ENCODE assay signal across 8 mouse cellular contexts in genomic region chr1:167914982-167915561, GRCm38 (mm10).
A peak's percentile ranks its signal among the peaks of the same experiment; 100 is the strongest.
DNase-seq lines count a peak whose midpoint lies in the region; ATAC-seq and TF ChIP-seq lines count a peak whose summit lies in the region.

No protein-coding gene starts in this region.

- no peaks in the 10 kb centered on the region for H3K79me2 ChIP-seq in liver, adult 2 months (ENCODE audit: control insufficient read depth, insufficient read depth, low read length)

- no peak overlapping the region for H3K9ac ChIP-seq in embryonic facial prominence, embryonic 14.5 days (ENCODE audit: low read depth, low read length)
- no peak overlapping the region for H3K9ac ChIP-seq in heart, embryonic 11.5 days (ENCODE audit: low read depth, low read length)
- no peak overlapping the region for H3K9ac ChIP-seq in liver, adult 2 months (ENCODE audit: low read depth, low read length)
- H3K9ac ChIP-seq in neural tube, embryonic 11.5 days (ENCODE audit: low read length), result no peak overlapping the region

- H3K27ac ChIP-seq in bone marrow, adult 2 months (ENCODE audit: control insufficient read depth, insufficient read depth, low read depth, low read length, poor library complexity), result no peak overlapping the region
- no peak overlapping the region for H3K27ac ChIP-seq in embryonic facial prominence, embryonic 14.5 days (replicated peaks; ENCODE audit: low read depth, low read length)
- no peak overlapping the region for H3K27ac ChIP-seq in heart, embryonic 11.5 days (ENCODE audit: low read depth, low read length)
- H3K27ac ChIP-seq in liver, adult 2 months (replicated peaks; ENCODE audit: insufficient read depth, low read depth, low read length), result no peak overlapping the region
- H3K27ac ChIP-seq in neural tube, embryonic 11.5 days (ENCODE audit: low read depth, low read length), result no peak overlapping the region

- WGBS in bone marrow, adult 2 months, result 37% methylated on average over 7 of the region's 7 CpGs
- WGBS in embryonic facial prominence, embryonic 14.5 days, result 39% methylated on average over 7 of the region's 7 CpGs
- 42% methylated on average over 7 of the region's 7 CpGs for WGBS in heart, embryonic 11.5 days (ENCODE audit: insufficient replicate concordance)
- WGBS in liver, adult 2 months, result 45% methylated on average over 7 of the region's 7 CpGs
- 25% methylated on average over 6 of the region's 7 CpGs for WGBS in neural tube, embryonic 11.5 days

- H3K27me3 ChIP-seq in embryonic facial prominence, embryonic 14.5 days (replicated peaks; ENCODE audit: control insufficient read depth, insufficient read depth, low read length), result no peaks in the 10 kb centered on the region
- H3K27me3 ChIP-seq in heart, embryonic 11.5 days (ENCODE audit: control insufficient read depth, insufficient read depth, low read length), result no peaks in the 10 kb centered on the region
- H3K27me3 ChIP-seq in liver, adult 2 months (ENCODE audit: control insufficient read depth, insufficient read depth, low read length), result no peaks in the 10 kb centered on the region; the same call in 1 of the 2 replicates
- no peaks in the 10 kb centered on the region for H3K27me3 ChIP-seq in neural tube, embryonic 11.5 days (ENCODE audit: control insufficient read depth, insufficient read depth, low read length)

- no peaks in the 10 kb centered on the region for H3K9me3 ChIP-seq in embryonic facial prominence, embryonic 14.5 days (ENCODE audit: control insufficient read depth, low read length)
- H3K9me3 ChIP-seq in heart, embryonic 11.5 days (replicated peaks; ENCODE audit: control insufficient read depth, low read length), result no peaks in the 10 kb centered on the region
- H3K9me3 ChIP-seq in neural tube, embryonic 11.5 days (ENCODE audit: control insufficient read depth, low read length), result no peaks in the 10 kb centered on the region

- H3K36me3 ChIP-seq in embryonic facial prominence, embryonic 14.5 days (ENCODE audit: control insufficient read depth, insufficient read depth, low read length), result no peaks in the 10 kb centered on the region
- H3K36me3 ChIP-seq in heart, embryonic 11.5 days (ENCODE audit: control insufficient read depth, insufficient read depth, low read length), result no peaks in the 10 kb centered on the region
- H3K36me3 ChIP-seq in liver, adult 2 months (ENCODE audit: control insufficient read depth, insufficient read depth, low read length), result no peaks in the 10 kb centered on the region
- H3K36me3 ChIP-seq in neural tube, embryonic 11.5 days (ENCODE audit: control insufficient read depth, insufficient read depth, low read length), result no peaks in the 10 kb centered on the region

- peak; percentile 86 for ATAC-seq in embryonic facial prominence, embryonic 14.5 days (ENCODE audit: low read depth)
- peak; percentile 46; the same call in 1 of the 2 replicates for ATAC-seq in heart, embryonic 11.5 days (replicated peaks; ENCODE audit: insufficient number of reproducible peaks, low FRiP score, low TSS enrichment)
- ATAC-seq in neural tube, embryonic 11.5 days (ENCODE audit: insufficient read depth, low FRiP score, low TSS enrichment), result peak; percentile 79

- no peak overlapping the region for H3K4me2 ChIP-seq in embryonic facial prominence, embryonic 14.5 days (ENCODE audit: low read depth, low read length)
- no peak overlapping the region for H3K4me2 ChIP-seq in heart, embryonic 11.5 days
- H3K4me2 ChIP-seq in neural tube, embryonic 11.5 days (ENCODE audit: low read depth), result no peak overlapping the region

- no peak for TF ChIP-seq POLR2A in bone marrow, adult 2 months (IDR thresholded peaks at IDR 0.05; ENCODE audit: borderline replicate concordance, control insufficient read depth, low read depth, low read length)
- TF ChIP-seq POLR2A in liver, adult 2 months (IDR thresholded peaks at IDR 0.05; ENCODE audit: extremely low read depth, insufficient read depth, low read length), result no peak

- peak; percentile 1 to 5 for DNase-seq in B cell, adult 2 months
- DNase-seq in embryonic facial prominence, embryonic 14.5 days (ENCODE audit: low spot score), result peak; percentile 94
- DNase-seq in kidney, postnatal 10 days, result peak; percentile 90
- peak; percentile 42 for DNase-seq in liver, adult 2 months (ENCODE audit: extremely low read depth, low read depth, low spot score)
- peak; percentile 82 for DNase-seq in neural tube, embryonic 11.5 days (ENCODE audit: low spot score)
- DNase-seq in thymus, postnatal 25 days, result peak; percentile 15

- TF ChIP-seq CTCF in bone marrow, adult 2 months (IDR thresholded peaks at IDR 0.05; ENCODE audit: control insufficient read depth, insufficient read depth, low read length), result peak; percentile 19; the same call in 1 of the 2 replicates
- TF ChIP-seq CTCF in liver, adult 2 months (IDR thresholded peaks at IDR 0.05; ENCODE audit: low read depth, low read length), result peak; percentile 61; the same call in 1 of the 2 replicates

- no peaks in the 10 kb centered on the region for H3K4me1 ChIP-seq in bone marrow, adult 2 months (ENCODE audit: control insufficient read depth, insufficient read depth, low read length)
- no peaks in the 10 kb centered on the region for H3K4me1 ChIP-seq in embryonic facial prominence, embryonic 14.5 days (ENCODE audit: control insufficient read depth, insufficient read depth, low read length)
- no peaks in the 10 kb centered on the region for H3K4me1 ChIP-seq in heart, embryonic 11.5 days (ENCODE audit: control insufficient read depth, insufficient read depth, low read length)
- no peaks in the 10 kb centered on the region for H3K4me1 ChIP-seq in liver, adult 2 months (ENCODE audit: control insufficient read depth, insufficient read depth, low read length)
- H3K4me1 ChIP-seq in neural tube, embryonic 11.5 days (ENCODE audit: control insufficient read depth, insufficient read depth, low read length), result no peaks in the 10 kb centered on the region

- H3K4me3 ChIP-seq in bone marrow, adult 2 months (replicated peaks; ENCODE audit: control insufficient read depth, low read depth, low read length), result no peak overlapping the region
- H3K4me3 ChIP-seq in embryonic facial prominence, embryonic 14.5 days (ENCODE audit: low read depth, low read length), result no peak overlapping the region
- no peak overlapping the region for H3K4me3 ChIP-seq in heart, embryonic 11.5 days (ENCODE audit: low read depth, low read length)
- H3K4me3 ChIP-seq in liver, adult 2 months (ENCODE audit: insufficient read depth, low read depth, low read length), result no peak overlapping the region
- no peak overlapping the region for H3K4me3 ChIP-seq in neural tube, embryonic 11.5 days (ENCODE audit: low read depth, low read length)

Comparison
In these comparisons a context has a peak if more than half of its experiments do, and no peak if none do; other contexts are left out.
1. DNase-seq: peak in every context shown above with its lines; median percentile 94 in embryonic facial prominence, embryonic 14.5 days; 90 in kidney, postnatal 10 days; 82 in neural tube, embryonic 11.5 days; 42 in liver, adult 2 months; 15 in thymus, postnatal 25 days; 3 in B cell, adult 2 months.